Mouse (Mus musculus): ENCODE measurements around the gene Acot7.
A peak's percentile ranks its signal among the peaks of the same experiment; 100 is the strongest.

The Acot7 gene

DNA sequence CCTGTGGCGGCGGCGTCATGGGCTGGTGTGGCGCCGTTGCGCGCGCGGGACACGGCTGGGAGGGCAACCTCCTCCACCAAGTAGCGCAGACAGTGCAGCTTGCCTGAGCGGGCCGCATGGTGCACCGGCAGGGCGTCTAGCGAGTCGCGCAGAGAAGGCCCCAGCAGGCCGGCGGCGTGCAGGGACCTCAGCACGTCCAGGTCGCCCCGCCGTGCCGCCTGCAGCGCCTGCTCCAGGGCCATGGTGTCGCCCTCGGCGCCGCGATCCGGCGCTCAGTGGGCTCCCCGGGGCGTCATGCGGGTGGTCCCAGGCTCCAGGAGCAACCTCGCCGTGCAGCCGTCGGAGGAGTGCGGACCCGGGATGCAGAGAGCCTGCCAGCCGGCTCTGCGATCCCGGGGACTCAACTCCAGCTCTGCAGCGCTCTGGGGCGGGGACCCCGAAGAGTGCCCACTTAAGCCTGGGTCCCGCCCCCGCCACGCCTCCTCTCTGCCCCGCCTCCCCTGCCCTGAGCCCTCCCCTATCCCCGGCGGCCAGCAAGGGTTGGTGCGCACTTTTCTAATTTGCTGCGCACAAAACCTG, 25.9 kb upstream of the Acot7 start, which contains the start of gene Espn:
Gene Espn (minus strand): TSS at position 406 of the 579 bp plus-strand sequence.
- peak; percentile 79 for DNase-seq

GRCm38 (mm10) chr4:152153771-152154177, 24.2 kb upstream of the Acot7 start:
- DNase-seq: peak; percentile 85

DNA sequence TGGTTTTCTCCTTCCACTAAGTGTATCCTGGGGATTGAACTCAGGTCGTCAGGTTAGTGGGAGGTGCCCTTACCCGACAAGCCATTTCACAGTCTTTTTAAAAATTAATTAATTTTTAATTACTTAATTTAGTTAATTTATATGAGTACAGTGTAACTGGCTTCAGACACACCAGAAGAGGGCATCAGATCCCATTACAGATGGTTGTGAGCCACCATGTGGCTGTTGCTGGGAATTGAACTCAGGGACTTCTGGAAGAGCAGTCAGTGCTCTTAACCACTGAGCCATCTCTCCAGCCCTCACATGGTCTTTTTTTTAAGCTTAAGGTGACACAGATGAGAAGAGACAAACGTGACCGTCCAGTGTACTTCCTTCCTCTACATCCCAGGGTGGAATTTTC, 22.9 kb upstream of the Acot7 start:
- DNase-seq: no peak

GRCm38 (mm10) chr4:152157779-152158584, 20.0 kb upstream of the Acot7 start:
- DNase-seq: peak; percentile 62

GRCm38 (mm10) chr4:152158585-152159284, 19.2 kb upstream of the Acot7 start, which contains the start of gene Hes2:
Hes2 (plus strand) TSS chr4:152158867.
- DNase-seq: peak; percentile 38

GRCm38 (mm10) chr4:152159285-152159678, 18.7 kb upstream of the Acot7 start:
- no peak for DNase-seq

DNA sequence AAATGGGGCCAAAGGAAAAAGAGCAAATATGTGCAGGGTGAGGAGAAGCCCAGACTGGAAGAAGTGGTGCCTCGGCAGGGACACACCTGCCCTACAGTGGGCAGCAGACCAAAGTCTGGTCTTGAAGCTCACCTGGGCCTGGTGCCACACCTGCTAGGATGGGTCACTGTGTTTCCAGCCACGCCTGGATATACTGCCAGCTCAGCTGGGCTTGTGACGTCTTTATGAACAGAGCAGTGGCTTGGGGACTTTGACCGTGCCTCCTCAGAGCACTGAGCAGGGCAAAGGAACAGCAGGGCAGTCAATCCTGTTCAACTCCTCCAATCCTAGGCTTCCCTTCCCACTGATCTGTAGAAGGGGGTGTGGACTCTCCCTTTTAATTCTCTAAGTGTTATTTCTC, 17.2 kb upstream of the Acot7 start:
- DNase-seq: no peak

- DNase-seq: no peak
These were observed 16.3 kb upstream of the Acot7 start for GRCm38 (mm10) chr4:152161601-152162000.

GRCm38 (mm10) chr4:152162748-152163147, 15.2 kb upstream of the Acot7 start:
- DNase-seq: no peak

DNA sequence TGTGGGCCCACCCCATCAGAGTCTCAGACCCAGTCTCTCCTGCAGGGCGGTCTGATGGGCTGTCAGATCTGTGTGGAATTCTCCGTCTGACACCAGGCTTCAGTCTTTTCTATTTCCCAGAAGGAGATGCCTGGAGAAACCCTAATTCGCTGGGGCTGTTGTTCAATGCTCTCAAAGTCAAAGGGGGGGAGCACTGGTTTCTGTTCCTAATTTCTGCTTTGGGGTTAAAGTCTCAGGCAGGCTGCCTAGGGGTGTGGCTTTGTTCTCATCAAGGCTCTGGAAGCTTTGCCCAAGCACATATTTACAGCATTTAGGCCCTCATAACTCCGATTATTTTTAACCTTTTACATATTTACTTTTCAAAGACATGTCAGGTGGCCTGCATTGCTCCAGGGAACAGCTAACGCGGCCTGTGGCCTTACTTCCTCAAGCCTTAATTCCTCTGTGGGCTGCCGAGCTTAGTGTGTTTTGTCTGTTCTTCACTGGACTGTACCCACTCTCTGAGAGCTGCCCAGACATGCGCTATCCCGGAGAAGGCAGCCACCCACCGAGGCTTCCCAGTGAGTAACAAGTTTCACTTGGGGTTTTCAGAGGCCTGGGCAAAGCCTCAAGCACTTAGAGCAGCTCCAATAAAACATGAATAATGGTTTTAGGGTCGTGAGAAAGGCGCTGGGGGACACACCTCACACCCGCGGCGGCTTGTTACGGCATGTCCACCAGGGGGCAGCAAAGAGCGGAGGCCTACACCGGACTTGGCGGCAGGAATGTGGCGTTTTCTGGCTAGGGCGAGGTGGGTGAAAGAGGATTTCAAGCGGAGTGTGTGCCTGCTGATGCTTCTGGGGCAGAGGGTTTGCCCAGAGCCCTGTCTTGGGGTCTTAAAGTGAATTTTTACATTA, 12.7 kb upstream of the Acot7 start:
- peak; percentile 68 for DNase-seq

DNA sequence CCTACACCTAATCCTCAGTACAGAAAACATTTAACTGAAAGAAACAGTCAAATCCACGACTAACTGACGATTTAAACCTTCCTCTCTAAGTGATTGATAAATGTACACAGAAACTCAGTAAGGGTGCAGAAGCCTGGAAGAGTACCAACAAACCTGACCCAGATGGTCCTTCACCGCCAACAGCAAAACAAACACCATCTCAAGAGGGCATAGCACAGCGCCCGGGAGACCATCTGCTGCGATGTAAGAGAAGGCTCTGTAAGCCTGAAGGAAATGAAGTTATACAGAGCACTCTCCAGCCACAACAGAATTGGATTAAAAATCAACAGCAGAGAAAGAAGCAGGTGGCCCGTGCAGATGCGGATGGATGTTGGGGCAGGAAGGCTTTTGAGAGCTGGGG, 9.9 kb upstream of the Acot7 start:
- no peak for DNase-seq

- DNase-seq: no peak
These were observed 8.8 kb upstream of the Acot7 start for GRCm38 (mm10) chr4:152169103-152169502.

DNA sequence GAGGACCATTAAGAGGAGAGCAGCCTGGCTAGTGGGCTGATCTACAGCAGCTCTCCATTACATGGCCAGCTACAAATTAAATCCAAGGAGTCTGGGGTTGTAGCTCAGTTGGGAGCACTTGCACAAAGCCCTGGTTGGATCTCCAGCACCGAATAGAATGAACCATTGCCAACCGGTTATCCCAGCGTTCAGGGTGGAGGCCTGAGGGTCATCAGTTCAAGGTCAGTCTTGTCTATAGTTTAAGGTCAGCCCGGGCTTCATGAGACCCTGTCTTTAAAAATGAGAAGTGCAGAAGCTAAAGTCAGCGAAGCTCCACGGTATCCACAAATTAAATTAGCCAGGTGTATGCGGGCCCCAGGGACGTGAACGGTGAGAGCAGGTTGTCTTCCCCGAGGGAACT, 7.6 kb upstream of the Acot7 start:
- no peak for DNase-seq

DNA sequence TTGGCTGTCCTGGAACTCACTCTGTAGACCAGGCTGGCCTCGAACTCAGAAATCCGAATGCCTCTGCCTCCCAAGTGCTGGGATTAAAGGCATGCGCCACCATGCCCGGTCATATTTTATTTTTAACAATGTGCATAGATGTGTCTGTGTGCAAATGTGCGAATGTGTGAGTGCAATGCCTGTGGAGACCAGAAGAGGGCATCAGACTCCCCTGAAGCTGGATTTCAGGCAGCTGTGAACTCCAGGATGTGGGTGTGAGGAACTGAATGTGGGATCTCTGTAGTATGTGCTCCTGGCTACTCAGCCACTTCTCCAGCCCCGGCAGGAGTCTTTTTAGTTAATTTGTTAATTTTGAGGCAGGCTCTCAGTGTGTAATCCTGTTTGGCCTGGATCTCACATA, 6.4 kb upstream of the Acot7 start:
- DNase-seq: no peak

GRCm38 (mm10) chr4:152173041-152173440, 4.9 kb upstream of the Acot7 start:
- peak; percentile 80 for DNase-seq

DNA sequence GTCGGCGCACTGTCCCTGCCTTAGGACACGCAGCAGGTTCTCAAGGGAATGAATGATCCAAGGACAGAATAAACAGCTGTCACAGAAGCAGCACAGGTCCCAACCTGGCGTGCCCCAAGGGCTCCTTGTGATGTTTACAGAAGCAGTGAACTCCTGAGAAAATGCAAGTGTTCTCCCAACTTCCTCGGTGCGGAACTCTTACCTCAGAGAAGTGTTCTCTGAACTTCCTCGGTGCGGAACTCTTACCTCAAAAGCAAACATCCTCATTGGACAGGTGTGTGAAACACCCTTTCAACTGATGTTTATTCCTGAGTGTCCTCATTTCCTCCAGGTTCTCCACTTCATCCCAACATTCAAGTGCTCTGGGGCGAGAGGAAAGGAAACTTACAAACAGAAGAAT, 4.0 kb upstream of the Acot7 start:
- no peak for DNase-seq

DNA sequence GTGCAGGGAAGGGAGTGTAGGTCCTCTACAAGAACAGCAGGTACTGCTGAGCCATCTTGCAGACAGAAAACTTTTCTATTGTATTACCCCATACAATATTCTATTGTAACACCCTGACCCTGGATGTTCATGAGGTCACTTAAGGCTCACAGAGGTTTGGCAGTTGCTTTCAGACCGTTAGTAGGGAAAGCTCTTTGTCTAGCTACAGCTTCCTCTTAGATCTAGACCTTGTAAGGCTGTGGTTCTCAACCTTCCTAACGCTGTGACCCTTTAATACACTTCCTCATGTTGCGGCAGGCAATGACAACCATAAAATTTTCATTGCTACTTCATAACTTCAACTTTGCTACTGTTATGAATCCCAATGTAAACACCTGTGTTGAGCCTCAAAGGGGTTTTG, 1.3 kb upstream of the Acot7 start:
- DNase-seq: no peak

GRCm38 (mm10) chr4:152177174-152177536, 779 bp upstream of the Acot7 start:
- DNase-seq: no peak

DNA sequence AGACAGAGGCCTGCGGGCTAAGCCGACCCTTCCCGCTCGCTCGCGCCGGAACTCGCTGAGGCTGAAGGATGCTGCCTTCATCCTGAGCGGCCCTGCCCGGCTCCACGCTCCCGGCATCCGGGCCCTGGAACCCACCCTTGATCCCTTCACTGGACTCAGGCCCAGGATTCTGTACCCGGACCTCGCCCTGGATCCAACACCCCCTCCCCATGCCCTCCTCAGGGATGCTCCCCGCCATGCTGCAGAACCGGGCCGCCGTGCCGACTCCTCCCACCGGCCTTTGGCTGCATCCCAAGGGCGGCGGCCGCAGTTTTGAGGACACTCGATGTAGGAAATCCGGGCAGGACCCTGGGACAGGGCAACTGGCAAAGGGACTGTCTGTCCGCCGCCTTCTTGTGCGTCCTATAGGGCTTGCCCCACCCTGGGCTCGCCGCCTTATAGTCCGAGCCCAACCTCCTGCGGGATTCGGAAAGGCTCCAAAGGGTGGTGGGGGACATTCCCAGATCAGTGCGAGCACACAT, 470 bp downstream of the Acot7 start:
- peak; percentile 48 for DNase-seq

DNA sequence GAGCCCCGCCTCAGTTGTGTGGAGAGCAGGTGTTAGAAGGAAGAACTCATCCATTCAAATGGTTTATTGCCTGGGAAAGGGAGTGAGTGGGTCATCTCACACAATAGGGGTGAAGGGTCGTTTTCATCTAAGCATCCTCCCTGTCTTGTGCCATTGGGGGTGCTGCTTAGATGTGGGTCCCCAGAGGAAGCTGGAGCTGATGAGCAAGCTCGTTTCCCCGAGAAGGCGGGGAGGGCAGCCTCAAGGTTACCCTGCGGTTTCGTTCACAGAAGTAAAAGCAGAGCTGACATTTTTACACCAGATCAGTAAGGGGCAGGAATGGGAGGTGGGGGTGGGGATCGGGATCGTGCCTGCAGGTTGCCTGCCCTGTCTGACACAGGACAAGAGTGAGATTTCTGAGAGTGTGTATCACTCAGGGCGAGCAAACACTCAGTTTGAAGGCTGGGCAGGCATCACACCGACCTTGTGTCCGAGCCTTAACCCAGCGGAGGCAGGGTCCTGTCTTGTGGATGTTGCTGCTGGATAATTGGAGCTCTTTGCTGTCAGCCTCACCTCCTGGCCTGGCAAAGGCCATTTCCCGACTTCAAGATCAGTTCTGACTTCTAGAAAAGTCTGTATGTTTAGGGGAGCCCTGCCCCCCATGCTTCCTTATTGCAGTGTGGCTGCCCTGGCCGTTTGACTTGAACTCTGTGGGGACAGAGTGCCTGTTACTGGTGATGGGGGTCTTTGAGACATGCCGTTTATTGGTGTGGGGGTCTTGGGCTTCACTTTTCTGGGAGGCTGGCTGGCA, 1.2 kb downstream of the Acot7 start:
- no peak for DNase-seq

DNA sequence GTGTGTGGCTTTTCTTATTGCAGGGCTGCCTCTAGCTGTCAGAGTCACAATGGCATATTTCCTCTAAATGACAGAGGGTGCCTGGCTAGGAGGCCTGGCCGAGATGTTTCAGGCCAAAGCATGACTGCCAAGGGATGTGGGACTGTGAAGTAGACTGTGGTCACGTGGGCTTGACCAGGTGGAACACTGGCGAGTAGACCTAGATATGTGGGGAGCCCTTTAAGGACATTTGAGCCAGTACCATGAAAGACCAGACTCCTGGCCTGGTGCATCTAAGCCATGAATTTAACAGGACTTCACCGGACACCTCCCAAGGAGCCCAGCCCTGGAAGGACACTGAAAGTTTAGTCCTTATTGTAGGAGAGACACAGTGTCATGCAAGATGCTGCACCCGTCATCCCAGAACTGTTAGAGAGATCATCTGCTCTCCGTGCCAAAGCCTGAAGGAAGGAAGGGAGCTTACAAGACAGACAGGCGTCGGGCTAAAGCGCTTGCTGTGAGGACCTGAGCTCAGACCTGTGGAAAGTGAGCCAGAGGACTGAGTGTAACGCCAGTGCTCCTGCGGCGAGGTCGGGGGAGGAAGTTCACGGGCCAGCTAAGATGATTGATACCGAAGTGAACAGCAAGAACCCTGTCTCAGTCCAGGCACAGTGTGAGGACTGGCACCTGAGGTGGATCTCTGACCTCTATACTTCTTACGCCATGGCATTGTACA, 2.2 kb downstream of the Acot7 start:
- no peak for DNase-seq
